Mouse (Mus musculus) kidney, postnatal 0 days (tissue): ENCODE results near the gene Ptgs1. TPM values are rescaled to one million over a fixed set of nuclear protein-coding genes. Genes with fewer than 3 reads are reported as not detected.

Source experiments
- ATAC-seq: fragments of 200-750 bp; cut with Nextera tagmentation; replicated peaks from 2 replicates; pipeline ENCODE4 v1.8.0; 2017; ENCODE audit warnings: low read depth, moderate number of reproducible peaks, moderate TSS enrichment, moderate library complexity; ENCODE audit not compliant: low FRiP score
- DNase-seq: peaks from one replicate; pipeline ENCODE4 v3.0.0-alpha.2; 2016; ENCODE audit warnings: low spot score
- H3K27ac ChIP-seq: fragments of 300-500 bp; sonication (generic); 2 replicates; pipeline ENCODE4 v1.5.1; 2014; ENCODE audit warnings: mild to moderate bottlenecking
- H3K27me3 ChIP-seq: fragments of 300-500 bp; sonication (generic); 2 replicates; pipeline ENCODE4 v1.6.1; 2014; ENCODE audit warnings: low read length, mixed read lengths; ENCODE audit not compliant: insufficient read depth
- H3K36me3 ChIP-seq: fragments of 300-500 bp; sonication (generic); 2 replicates; pipeline ENCODE4 v1.6.1; 2014; ENCODE audit warnings: low read length, mixed read lengths; ENCODE audit not compliant: insufficient read depth
- H3K4me1 ChIP-seq: fragments of 300-500 bp; sonication (generic); replicated peaks from 2 replicates; pipeline ENCODE4 v1.6.1; 2014; ENCODE audit warnings: antibody characterized with exemption, low read length, mixed read lengths; ENCODE audit not compliant: insufficient read depth
- H3K4me2 ChIP-seq: fragments of 300-500 bp; sonication (generic); 2 replicates; pipeline ENCODE4 v1.6.1; 2014; ENCODE audit warnings: mild to moderate bottlenecking, low read length, moderate library complexity, mixed read lengths
- H3K4me3 ChIP-seq: fragments of 300-500 bp; sonication (generic); replicated peaks from 2 replicates; pipeline ENCODE4 v1.5.1; 2014; ENCODE audit warnings: low read depth, low read length
- H3K9ac ChIP-seq: fragments of 300-500 bp; sonication (generic); 2 replicates; pipeline ENCODE4 v1.6.1; 2014; ENCODE audit warnings: low read depth, low read length
- H3K9me3 ChIP-seq: fragments of 300-500 bp; sonication (generic); replicated peaks from 2 replicates; pipeline ENCODE4 v1.6.1; 2016; ENCODE audit warnings: low read length, inconsistent platforms, mixed read lengths
- CTCF ChIP-seq: IDR thresholded peaks from 2 replicates; pipeline ENCODE4 v1.5.1; 2016; ENCODE audit warnings: antibody characterized with exemption, low read depth, mild to moderate bottlenecking, moderate library complexity
- WGBS: fragments of 180-500 bp; shearing (Covaris S2); extraction: QIAGEN DNeasy Blood & Tissue Kit; methylation state at CpG from one replicate; pipeline ENCODE4 v1.1.7; 2014; 5-methylcytosine and 5-hydroxymethylcytosine counted together
- polyA plus RNA-seq: library from polyadenylated mRNA; unstranded; fragments of >200 nt; fragmentation: Nextera tagmentation; extraction: Ambion mirVana; gene quantifications from 2 replicates; pipeline ENCODE4 v1.2.1, GENCODE M21; 2015

Ptgs1 gene
- polyA plus RNA-seq, 1 experiment from 2014 or later, result 41.9 TPM

DNA sequence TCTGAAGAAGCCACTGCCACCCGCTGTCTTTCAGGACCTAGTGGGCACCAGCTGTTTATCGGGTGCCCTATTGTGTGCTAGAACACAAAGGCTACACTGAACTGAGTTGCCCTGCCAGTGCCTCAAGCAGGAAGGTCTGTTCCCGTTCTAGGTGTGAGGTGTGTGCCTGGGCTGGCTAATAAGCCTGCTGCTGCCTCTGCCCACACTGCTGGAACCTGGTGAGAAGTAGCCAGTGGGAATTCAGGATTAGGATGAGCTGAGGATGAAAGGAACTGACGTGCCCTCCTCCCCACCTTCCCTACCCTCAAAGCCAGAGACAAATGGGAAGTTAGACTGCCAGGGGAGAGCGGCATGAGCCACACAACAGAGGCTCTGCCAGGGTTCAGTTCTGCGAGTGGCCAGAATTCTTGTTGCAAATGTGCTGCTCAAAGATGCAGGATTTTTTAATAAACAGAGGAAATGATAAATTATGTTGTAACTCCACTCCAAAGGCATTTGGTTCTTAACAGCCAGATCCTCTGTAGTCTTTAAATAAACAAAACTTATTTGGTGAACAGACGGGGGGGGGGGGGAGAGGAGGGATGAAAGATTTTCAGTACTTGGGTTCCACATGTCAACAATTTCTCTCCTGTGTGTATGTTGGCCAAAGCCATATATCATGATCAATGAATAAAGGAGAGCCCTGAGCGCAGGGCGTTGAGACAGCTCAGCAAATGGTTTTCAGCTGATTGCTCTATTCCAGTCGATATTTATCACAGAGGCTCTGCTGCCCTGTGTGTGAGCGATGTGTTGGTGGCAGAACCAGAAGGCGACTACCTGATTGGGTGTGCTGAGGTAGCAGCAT, 38.9 kb upstream of the Ptgs1 start:
- no peak for TF ChIP-seq CTCF
- Histone ChIP-seq H3K9ac (no peak overlapping the region), H3K9me3 (no peaks in the 10 kb centered on the region), H3K4me2 (no peak overlapping the region), H3K4me1 (peaks cover 8% of the 10 kb centered on the region), H3K27me3 (no peaks in the 10 kb centered on the region), H3K4me3 (no peak overlapping the region), H3K27ac (no peak overlapping the region; the same call in 1 of the 2 replicates), H3K36me3 (no peaks in the 10 kb centered on the region)
- ATAC-seq (0 out of 2 replicates have a peak, but pooled peaks have one; percentile 17), DNase-seq (peak; percentile 73)
- 36% methylated on average over 12 of the region's 12 CpGs for WGBS

DNA sequence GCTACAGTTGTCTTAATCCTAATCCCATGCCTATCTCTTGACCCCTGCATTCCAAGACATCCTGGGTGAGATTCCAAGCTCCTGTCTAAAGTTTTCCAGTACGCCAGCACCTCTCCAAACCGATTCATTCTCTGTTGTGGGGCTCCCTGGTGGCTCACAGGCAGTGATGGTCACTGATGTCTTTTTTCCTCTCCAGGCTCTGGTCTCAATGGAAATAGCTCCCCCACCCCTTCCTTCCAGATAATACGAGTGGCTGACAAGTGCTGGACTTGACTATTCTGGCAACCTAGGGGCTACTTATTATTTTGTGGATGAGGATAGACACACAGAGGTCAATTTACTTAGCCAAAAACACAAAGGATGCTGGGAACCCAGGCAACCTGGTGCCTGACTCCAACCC, 33.2 kb upstream of the Ptgs1 start:
- Histone ChIP-seq H3K4me3 (no peak overlapping the region), H3K9ac (no peak overlapping the region), H3K27me3 (peaks cover 7% of the 10 kb centered on the region; the same call in 1 of the 2 replicates), H3K27ac (no peak overlapping the region), H3K4me2 (no peak overlapping the region), H3K36me3 (no peaks in the 10 kb centered on the region), H3K9me3 (no peaks in the 10 kb centered on the region), H3K4me1 (no peaks in the 10 kb centered on the region)
- WGBS, result 77% methylated on average over 3 of the region's 3 CpGs
- DNase-seq (no peak), ATAC-seq (no peak)
- no peak for TF ChIP-seq CTCF

DNA sequence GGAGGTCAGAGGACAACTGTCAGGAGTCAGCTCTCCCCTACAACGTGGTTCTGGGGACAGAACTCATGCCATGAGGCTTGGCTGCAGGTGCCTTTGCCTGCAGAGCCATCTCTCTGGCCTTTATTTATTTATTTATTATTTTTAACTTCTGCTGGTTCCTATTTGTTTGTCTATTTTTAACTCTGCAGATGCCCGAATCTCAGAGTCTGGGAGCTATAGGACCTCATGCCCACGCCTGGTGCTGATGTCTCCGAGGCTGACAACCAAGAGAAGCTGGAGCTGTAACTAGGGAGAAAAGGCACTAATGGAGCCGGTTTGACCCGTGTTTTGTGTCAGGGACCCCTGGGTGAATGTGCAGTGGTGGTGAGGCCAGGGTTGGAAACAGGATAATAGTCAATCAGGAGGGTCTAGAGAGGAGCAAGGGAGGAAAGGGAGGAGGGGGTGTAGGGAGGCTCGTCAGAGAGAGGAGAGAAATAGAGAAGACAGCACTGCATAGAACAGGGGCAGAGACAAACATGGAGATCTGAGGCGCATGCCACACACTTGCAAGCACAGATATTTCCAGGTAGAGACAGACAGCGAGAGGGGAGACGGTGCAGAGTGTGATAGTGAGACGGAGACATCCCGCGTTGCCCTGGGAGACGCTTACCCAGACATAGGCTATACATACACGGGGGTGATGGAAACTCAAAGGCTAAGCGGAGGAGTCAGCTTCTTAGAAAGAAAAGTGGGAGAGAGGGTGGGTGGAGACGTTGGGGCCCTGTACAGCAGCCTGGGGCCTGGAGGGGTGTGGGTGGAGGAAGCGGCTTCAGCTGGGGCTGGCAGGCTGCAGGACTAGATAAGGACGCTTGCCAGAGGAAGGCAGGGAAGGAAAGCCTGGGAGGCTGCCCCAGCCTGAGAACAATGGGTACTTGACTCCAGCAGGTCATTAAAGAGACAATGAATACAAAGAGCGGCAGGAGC, 32.0 kb upstream of the Ptgs1 start:
- no peak overlapping the region for H3K4me3 ChIP-seq
- WGBS, result 20% methylated on average over 20 of the region's 20 CpGs

DNA sequence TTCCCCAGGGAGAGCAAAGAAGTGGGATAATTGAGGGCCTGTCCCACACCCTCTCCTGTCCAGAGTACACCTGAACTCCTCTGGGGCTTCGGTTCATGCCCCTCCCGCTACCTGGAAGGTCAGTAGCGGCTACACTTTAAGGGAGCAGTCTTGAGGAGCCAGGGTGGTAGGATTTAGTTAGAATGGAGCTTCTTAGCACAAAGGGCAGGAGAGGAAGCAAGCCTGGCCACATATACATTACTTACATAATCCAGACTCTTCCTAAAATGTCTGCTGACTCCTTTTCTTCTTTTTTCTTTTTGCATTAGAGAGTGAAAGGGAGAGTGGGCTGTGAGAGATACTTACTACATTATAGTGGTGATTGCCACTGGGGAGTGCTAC, 31.4 kb upstream of the Ptgs1 start:
- no peak for TF ChIP-seq CTCF
- peaks cover 20% of the 10 kb centered on the region; the same call in 1 of the 2 replicates for H3K27me3 ChIP-seq
- H3K9ac ChIP-seq, result no peak overlapping the region
- no peaks in the 10 kb centered on the region for H3K9me3 ChIP-seq
- H3K27ac ChIP-seq, result no peak overlapping the region
- no peak overlapping the region for H3K4me2 ChIP-seq
- WGBS, result 28% methylated on average over 3 of the region's 3 CpGs
- H3K36me3 ChIP-seq, result no peaks in the 10 kb centered on the region
- H3K4me1 ChIP-seq, result peaks cover 8% of the 10 kb centered on the region
- DNase-seq (no peak), ATAC-seq (no peak)
- no peak overlapping the region for H3K4me3 ChIP-seq

More for the DNA sequence above, 32.0 kb upstream of the Ptgs1 start:
- peaks cover 18% of the 10 kb centered on the region; the same call in 1 of the 2 replicates for H3K27me3 ChIP-seq
- DNase-seq, result peak; percentile 51
- TF ChIP-seq CTCF, result no peak
- H3K36me3 ChIP-seq, result no peaks in the 10 kb centered on the region
- ATAC-seq, result no peak
- H3K9me3 ChIP-seq, result no peaks in the 10 kb centered on the region
- H3K4me2 ChIP-seq, result no peak overlapping the region
- H3K9ac ChIP-seq, result no peak overlapping the region
- H3K27ac ChIP-seq, result no peak overlapping the region
- peaks cover 8% of the 10 kb centered on the region for H3K4me1 ChIP-seq

DNA sequence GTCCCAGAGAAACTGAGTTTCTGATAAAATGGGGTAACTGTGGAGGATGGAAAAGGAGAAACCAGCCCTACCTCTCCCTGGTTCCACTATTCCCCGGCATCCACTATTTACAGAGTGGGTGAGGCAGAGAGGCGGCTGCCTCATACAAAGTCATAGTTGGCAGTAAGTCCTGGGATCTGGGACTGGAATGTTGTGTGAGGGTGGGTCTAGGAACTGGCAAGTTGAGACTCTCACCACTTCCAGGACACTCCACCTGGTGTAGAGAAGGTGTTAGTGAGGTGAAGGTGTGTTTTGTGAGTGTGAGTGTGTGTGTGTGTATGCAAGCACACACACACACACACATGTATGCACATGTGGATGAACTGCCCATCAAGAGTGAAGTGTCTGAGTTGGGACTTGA, 29.4 kb upstream of the Ptgs1 start:
- no peak for DNase-seq
- H3K9ac ChIP-seq, result no peak overlapping the region

More for the DNA sequence above, 29.4 kb upstream of the Ptgs1 start:
- TF ChIP-seq CTCF, result no peak
- Histone ChIP-seq H3K36me3 (no peaks in the 10 kb centered on the region), H3K27me3 (peaks cover 22% of the 10 kb centered on the region; the same call in 1 of the 2 replicates), H3K4me2 (no peak overlapping the region), H3K4me3 (no peak overlapping the region), H3K27ac (no peak overlapping the region), H3K9me3 (no peaks in the 10 kb centered on the region), H3K4me1 (peaks cover 8% of the 10 kb centered on the region)
- WGBS, result 83% methylated on average over 2 of the region's 2 CpGs
- no peak for ATAC-seq
